Mouse (Mus musculus): ENCODE data around the gene Svs4.
"Not testable (repeated sequence)": the region's sequence is repeated elsewhere in the genome, so short reads cannot be mapped to it uniquely, and the experiment has no call there.

The Svs4 gene

GRCm38 (mm10) chr2:164278359-164278758, at the start of gene Svs4:
Gene Svs4 (minus strand): TSS chr2:164278459.
- DNase-seq (ENCODE audit: low spot score in 2 of 2): no peak

GRCm38 (mm10) chr2:164320983-164321382, 42.7 kb upstream of the Svs4 start:
- no peak for DNase-seq (ENCODE audit: low spot score in 2 of 2)

- not testable (repeated sequence) for DNase-seq (ENCODE audit: low spot score in 2 of 2)
Measured at GRCm38 (mm10) chr2:164316451-164316850, 38.2 kb upstream of the Svs4 start, which contains the start of gene Svs6. Gene Svs6 (plus strand): TSS chr2:164316751.

GRCm38 (mm10) chr2:164315460-164315859, 37.2 kb upstream of the Svs4 start:
- DNase-seq (ENCODE audit: low spot score in 2 of 2): not testable (repeated sequence)

GRCm38 (mm10) chr2:164312599-164312998, 34.3 kb upstream of the Svs4 start:
- no peak for DNase-seq (ENCODE audit: low spot score in 2 of 2)

GRCm38 (mm10) chr2:164288968-164289367, 10.7 kb upstream of the Svs4 start, which contains the start of gene Svs3a:
Gene Svs3a (plus strand): TSS chr2:164289268.
- DNase-seq (ENCODE audit: low spot score in 2 of 2): not testable (repeated sequence)

- not testable (repeated sequence) for DNase-seq (ENCODE audit: low spot score in 2 of 2)
Measured at GRCm38 (mm10) chr2:164256540-164256939, 21.7 kb downstream of the Svs4 start, which contains the start of gene Svs3b. Gene Svs3b (minus strand): TSS chr2:164256640.

- no peak for DNase-seq (ENCODE audit: low spot score in 2 of 2)
Measured at GRCm38 (mm10) chr2:164238366-164238765, 39.9 kb downstream of the Svs4 start, which contains the start of gene Svs2. Gene Svs2 (minus strand): TSS chr2:164238466.

GRCm38 (mm10) chr2:164232671-164233070, 45.6 kb downstream of the Svs4 start:
- no peak for DNase-seq (ENCODE audit: low spot score in 2 of 2)

- no peak for DNase-seq (ENCODE audit: low spot score in 2 of 2)
Measured at GRCm38 (mm10) chr2:164228361-164229070, 49.7 kb downstream of the Svs4 start.
